Mouse (Mus musculus) limb, embryonic 12.5 days (tissue): Measurements from ENCODE around the gene Gjb3. TPM values are rescaled to one million over a fixed set of nuclear protein-coding genes. Genes with fewer than 3 reads are reported as not detected.

Source experiments
- ATAC-seq: fragments of 200-750 bp; cut with Nextera tagmentation; 2 replicates; pipeline ENCODE4 v1.8.0; 2017; ENCODE audit warnings: low read depth, moderate TSS enrichment; ENCODE audit not compliant: insufficient number of reproducible peaks, insufficient read depth, low FRiP score, low TSS enrichment
- H3K27ac ChIP-seq: fragments of 300-500 bp; sonication (generic); 2 replicates; pipeline ENCODE4 v1.5.1; 2016; ENCODE audit warnings: mild to moderate bottlenecking, moderate library complexity
- H3K27me3 ChIP-seq: fragments of 300-500 bp; sonication (generic); 2 replicates; pipeline ENCODE4 v1.6.1; 2016; ENCODE audit warnings: mild to moderate bottlenecking, moderate library complexity
- H3K36me3 ChIP-seq: fragments of 300-500 bp; sonication (generic); 2 replicates; pipeline ENCODE4 v1.6.1; 2016; ENCODE audit warnings: mild to moderate bottlenecking, moderate library complexity
- H3K4me1 ChIP-seq: fragments of 300-500 bp; sonication (generic); replicated peaks from 2 replicates; pipeline ENCODE4 v1.6.1; 2016
- H3K4me2 ChIP-seq: fragments of 300-500 bp; sonication (generic); 2 replicates; pipeline ENCODE4 v1.6.1; 2016; ENCODE audit warnings: mild to moderate bottlenecking, moderate library complexity
- H3K4me3 ChIP-seq: fragments of 300-500 bp; sonication (generic); replicated peaks from 2 replicates; pipeline ENCODE4 v1.5.1; 2016; ENCODE audit warnings: mild to moderate bottlenecking
- H3K9ac ChIP-seq: fragments of 300-500 bp; sonication (generic); replicated peaks from 2 replicates; pipeline ENCODE4 v1.6.1; 2016; ENCODE audit warnings: mild to moderate bottlenecking, moderate library complexity
- H3K9me3 ChIP-seq: fragments of 300-500 bp; sonication (generic); 2 replicates; pipeline ENCODE4 v1.6.1; 2016; ENCODE audit warnings: mild to moderate bottlenecking, moderate library complexity
- WGBS: fragments of 180-500 bp; shearing (Covaris S2); methylation state at CpG from one replicate; pipeline ENCODE4 v1.1.7; 2016; 5-methylcytosine and 5-hydroxymethylcytosine counted together
- polyA plus RNA-seq: library from polyadenylated mRNA; unstranded; fragments of >200 nt; fragmentation: Nextera tagmentation; extraction: Ambion mirVana; gene quantifications from 2 replicates; pipeline ENCODE4 v1.2.1, GENCODE M21; 2016

Gjb3 gene
- polyA plus RNA-seq, 1 experiment from 2014 or later, result 4.3 TPM

- H3K4me1 ChIP-seq, result peaks cover 10% of the 10 kb centered on the region
- H3K9ac ChIP-seq, result no peak overlapping the region
- H3K4me2 ChIP-seq, result no peak overlapping the region
- H3K27me3 ChIP-seq, result peaks cover 49% of the 10 kb centered on the region
- H3K36me3 ChIP-seq, result no peaks in the 10 kb centered on the region
- H3K27ac ChIP-seq, result no peak overlapping the region
- 33% methylated on average over 5 of the region's 5 CpGs for WGBS
- H3K9me3 ChIP-seq, result no peaks in the 10 kb centered on the region
- 0 out of 2 replicates have a peak, but pooled peaks have one; percentile 15 for ATAC-seq
- no peak overlapping the region for H3K4me3 ChIP-seq
Measured at GRCm38 (mm10) chr4:127334870-127335504, 4.3 kb upstream of the Gjb3 start.

GRCm38 (mm10) chr4:127331171-127331570, 527 bp upstream of the Gjb3 start:
- H3K36me3 ChIP-seq, result no peaks in the 10 kb centered on the region
- no peaks in the 10 kb centered on the region for H3K9me3 ChIP-seq
- H3K27ac ChIP-seq, result no peak overlapping the region
- peaks cover 86% of the 10 kb centered on the region for H3K27me3 ChIP-seq
- H3K4me2 ChIP-seq, result no peak overlapping the region
- H3K4me3 ChIP-seq, result peak overlapping the region; percentile 24; the same call in 1 of the 2 replicates
- 18% methylated on average over 13 of the region's 13 CpGs for WGBS
- no peak overlapping the region for H3K9ac ChIP-seq
- H3K4me1 ChIP-seq, result peaks cover 16% of the 10 kb centered on the region
- no peak for ATAC-seq

GRCm38 (mm10) chr4:127329751-127330150, 893 bp downstream of the Gjb3 start:
- Histone ChIP-seq H3K4me1 (peaks cover 16% of the 10 kb centered on the region), H3K9me3 (no peaks in the 10 kb centered on the region), H3K27me3 (peaks cover 95% of the 10 kb centered on the region), H3K27ac (no peak overlapping the region; the same call in 1 of the 2 replicates), H3K4me2 (peak overlapping the region; percentile 45), H3K9ac (no peak overlapping the region), H3K36me3 (no peaks in the 10 kb centered on the region), H3K4me3 (peak overlapping the region; percentile 24)
- no peak for ATAC-seq
- 3% methylated on average over 13 of the region's 13 CpGs for WGBS

DNA sequence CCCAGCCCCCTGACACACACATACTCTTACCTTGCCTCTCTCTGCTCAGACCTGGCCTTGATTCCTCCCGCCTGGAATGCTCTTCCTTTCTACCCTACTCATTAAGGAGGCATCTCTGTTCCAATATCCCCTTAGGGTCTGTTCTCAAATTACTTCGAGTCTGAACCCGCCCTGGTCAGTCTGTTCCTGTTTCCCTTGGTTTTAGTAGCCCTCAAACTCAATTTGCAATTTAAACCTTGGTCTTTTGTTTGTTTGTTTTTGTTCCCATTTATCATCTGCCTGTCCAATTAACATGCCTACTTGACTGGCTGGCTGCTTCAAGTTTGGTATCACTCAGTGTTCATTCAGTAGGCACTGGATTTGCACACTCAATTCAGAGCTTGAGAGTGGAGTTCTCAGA, 1.6 kb downstream of the Gjb3 start:
- Histone ChIP-seq H3K27ac (no peak overlapping the region), H3K4me1 (peaks cover 16% of the 10 kb centered on the region), H3K27me3 (peaks cover 92% of the 10 kb centered on the region), H3K9ac (no peak overlapping the region), H3K4me3 (no peak overlapping the region), H3K36me3 (no peaks in the 10 kb centered on the region), H3K4me2 (0 out of 2 replicates have a peak overlapping the region, but pooled peaks have one; percentile 45), H3K9me3 (no peaks in the 10 kb centered on the region)
- ATAC-seq, result no peak
- under 1% methylated on average over 3 of the region's 3 CpGs for WGBS

DNA sequence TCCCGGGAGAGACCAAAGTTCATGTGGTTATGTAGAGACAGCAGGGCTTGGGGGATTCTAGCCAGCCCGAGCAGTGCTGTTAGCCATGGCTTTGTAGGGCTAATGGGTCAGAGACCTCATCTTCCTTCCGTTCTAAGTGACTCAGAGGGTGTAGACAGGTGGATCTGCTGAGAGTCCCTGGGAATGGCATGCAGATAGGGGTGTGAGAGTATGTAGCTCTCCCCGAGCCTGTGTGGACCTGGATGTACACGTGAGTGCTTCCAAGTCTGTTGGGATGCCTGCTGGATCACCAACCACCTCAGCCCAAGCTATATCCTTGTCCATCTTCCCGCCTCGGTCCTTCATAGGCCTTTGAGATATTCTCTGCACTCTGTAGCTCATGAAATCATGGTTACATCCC, 2.3 kb downstream of the Gjb3 start:
- Histone ChIP-seq H3K9ac (no peak overlapping the region), H3K27ac (no peak overlapping the region), H3K36me3 (no peaks in the 10 kb centered on the region), H3K4me2 (no peak overlapping the region), H3K9me3 (no peaks in the 10 kb centered on the region), H3K4me3 (no peak overlapping the region), H3K27me3 (peaks cover 85% of the 10 kb centered on the region), H3K4me1 (peaks cover 16% of the 10 kb centered on the region)
- no peak for ATAC-seq
- WGBS, result 70% methylated on average over 7 of the region's 7 CpGs

- Histone ChIP-seq H3K4me1 (peaks cover 16% of the 10 kb centered on the region), H3K36me3 (no peaks in the 10 kb centered on the region), H3K9me3 (no peaks in the 10 kb centered on the region), H3K4me2 (no peak overlapping the region), H3K4me3 (no peak overlapping the region), H3K27ac (no peak overlapping the region), H3K9ac (no peak overlapping the region), H3K27me3 (peaks cover 81% of the 10 kb centered on the region)
- 57% methylated on average over 6 of the region's 6 CpGs for WGBS
- ATAC-seq, result no peak
Measured at GRCm38 (mm10) chr4:127327749-127328148, 2.9 kb downstream of the Gjb3 start.

DNA sequence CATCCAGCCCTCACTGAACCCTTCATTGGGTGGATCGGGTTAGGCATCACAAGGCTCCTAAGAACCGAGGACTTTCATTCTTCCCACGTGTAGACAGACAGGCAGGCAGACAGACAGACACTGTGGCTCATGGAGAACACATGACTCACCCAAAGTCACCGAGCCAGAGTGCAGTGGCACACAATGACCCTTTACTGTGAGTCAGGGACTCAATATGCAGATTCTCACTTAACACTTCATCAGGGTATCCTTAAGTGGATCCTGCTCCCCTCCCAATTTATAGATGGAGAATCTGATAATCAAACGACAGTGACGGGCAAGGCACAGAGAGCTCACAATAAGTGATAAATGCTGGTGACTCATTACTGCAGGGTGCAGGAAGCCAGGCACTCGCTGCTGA, 3.4 kb downstream of the Gjb3 start:
- peaks cover 76% of the 10 kb centered on the region for H3K27me3 ChIP-seq
- H3K9me3 ChIP-seq, result no peaks in the 10 kb centered on the region

DNA sequence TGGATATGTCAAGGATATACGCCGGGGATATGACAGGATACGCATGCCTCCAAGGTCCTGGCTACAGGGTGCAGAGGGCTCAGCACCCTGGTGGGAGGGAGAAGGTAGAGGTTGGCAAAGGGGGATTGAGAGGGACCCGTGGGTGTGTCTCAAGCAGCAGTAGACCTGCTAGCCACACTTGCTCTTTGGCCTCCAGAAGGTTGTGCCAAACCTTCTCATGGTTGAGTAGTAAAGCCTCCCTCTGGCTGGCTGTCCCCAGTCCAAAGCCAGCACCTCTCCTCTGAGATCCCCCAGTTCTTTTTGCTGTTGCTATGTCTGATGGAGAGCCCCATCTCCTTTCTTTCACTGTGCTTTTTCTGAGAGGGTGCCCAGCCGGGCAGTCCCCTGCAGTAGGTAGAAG, 5.4 kb downstream of the Gjb3 start:
- no peaks in the 10 kb centered on the region for H3K36me3 ChIP-seq
- H3K4me3 ChIP-seq, result no peak overlapping the region
- H3K27ac ChIP-seq, result no peak overlapping the region
- no peaks in the 10 kb centered on the region for H3K9me3 ChIP-seq
- 89% methylated on average over 5 of the region's 5 CpGs for WGBS
- H3K4me2 ChIP-seq, result no peak overlapping the region
- H3K27me3 ChIP-seq, result peaks cover 56% of the 10 kb centered on the region
- peaks cover 8% of the 10 kb centered on the region; the same call in 1 of the 2 replicates for H3K4me1 ChIP-seq
- no peak for ATAC-seq
- no peak overlapping the region for H3K9ac ChIP-seq

More for the DNA sequence above, 3.4 kb downstream of the Gjb3 start:
- WGBS, result 57% methylated on average over 7 of the region's 7 CpGs
- Histone ChIP-seq H3K4me2 (no peak overlapping the region), H3K4me1 (peaks cover 16% of the 10 kb centered on the region), H3K36me3 (no peaks in the 10 kb centered on the region), H3K9ac (no peak overlapping the region), H3K4me3 (no peak overlapping the region), H3K27ac (no peak overlapping the region)
- no peak for ATAC-seq

DNA sequence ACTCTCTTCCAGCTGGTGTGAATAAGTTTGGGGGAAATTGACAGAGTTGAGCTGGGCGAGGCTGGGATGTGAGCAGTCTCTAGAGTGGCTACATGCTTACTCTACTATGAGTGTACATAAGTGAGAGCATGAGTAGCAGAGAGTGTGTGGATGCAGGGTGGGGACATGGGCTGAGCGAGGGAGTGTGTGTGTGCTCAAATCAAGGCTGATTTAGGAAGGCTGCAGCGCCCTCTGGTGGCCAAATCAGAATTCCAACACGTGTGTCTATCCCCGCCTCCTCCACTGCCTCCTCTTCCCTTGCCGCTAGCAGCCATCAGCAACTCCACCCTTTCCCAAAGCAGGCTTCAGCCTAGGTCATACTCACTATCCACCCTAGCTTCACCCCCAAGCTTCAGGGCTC, 5.9 kb downstream of the Gjb3 start:
- peak; percentile 57; the same call in 1 of the 2 replicates for ATAC-seq
- Histone ChIP-seq H3K4me3 (no peak overlapping the region), H3K36me3 (no peaks in the 10 kb centered on the region), H3K9ac (no peak overlapping the region), H3K27ac (no peak overlapping the region), H3K9me3 (no peaks in the 10 kb centered on the region), H3K4me1 (0 out of 2 replicates have a peak, but pooled peaks cover 3% of the 10 kb centered on the region), H3K27me3 (peaks cover 55% of the 10 kb centered on the region), H3K4me2 (no peak overlapping the region)
- WGBS, result 9% methylated on average over 6 of the region's 6 CpGs

DNA sequence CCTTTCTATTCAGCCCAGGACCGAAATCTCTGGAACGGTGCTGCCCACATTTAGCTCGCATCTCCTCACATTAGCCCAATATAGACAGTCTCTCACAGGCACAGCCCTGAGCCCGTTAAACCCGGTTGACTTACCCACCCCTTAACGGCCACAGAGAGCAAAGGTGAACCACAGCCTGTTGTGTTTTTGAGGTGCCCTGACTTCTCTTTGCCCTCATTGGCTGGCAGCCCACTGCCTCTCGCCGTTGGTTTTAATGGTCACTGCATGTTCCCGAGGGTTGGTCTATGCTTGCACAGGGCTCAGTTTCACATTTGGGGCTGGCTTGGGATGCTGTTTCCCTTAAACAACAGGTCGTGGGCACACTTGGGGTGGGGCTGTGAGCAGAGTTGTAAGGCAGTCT, 6.3 kb downstream of the Gjb3 start:
- 64% methylated on average over 10 of the region's 10 CpGs for WGBS
- H3K9ac ChIP-seq, result no peak overlapping the region
- no peak overlapping the region for H3K27ac ChIP-seq
- 0 out of 2 replicates have a peak, but pooled peaks cover 2% of the 10 kb centered on the region for H3K4me1 ChIP-seq
- H3K4me3 ChIP-seq, result no peak overlapping the region
- no peaks in the 10 kb centered on the region for H3K36me3 ChIP-seq
- peaks cover 50% of the 10 kb centered on the region for H3K27me3 ChIP-seq
- H3K4me2 ChIP-seq, result no peak overlapping the region
- no peak for ATAC-seq
- no peaks in the 10 kb centered on the region for H3K9me3 ChIP-seq

DNA sequence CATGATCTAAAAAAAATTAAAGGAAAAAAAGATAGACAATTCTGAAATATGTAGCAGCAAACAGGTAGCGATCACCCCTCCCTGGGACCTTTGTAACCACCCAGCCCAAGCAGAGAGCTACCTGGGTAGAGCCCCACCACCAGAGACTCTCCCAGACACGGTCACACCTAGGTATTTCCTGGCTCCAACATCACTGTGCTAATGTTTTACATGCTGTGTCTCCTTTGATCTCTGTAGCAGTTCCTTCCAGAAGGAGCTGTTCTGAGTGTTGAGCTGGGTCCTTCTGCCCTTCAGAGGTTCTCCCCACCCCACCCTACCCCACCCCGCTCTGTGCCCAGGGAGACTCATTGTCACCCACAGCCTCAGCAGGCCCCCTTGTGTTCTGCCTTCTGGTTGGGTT, 7.0 kb downstream of the Gjb3 start:
- H3K36me3 ChIP-seq, result no peaks in the 10 kb centered on the region
- H3K4me1 ChIP-seq, result 0 out of 2 replicates have a peak, but pooled peaks cover 2% of the 10 kb centered on the region
- no peak overlapping the region for H3K4me2 ChIP-seq
- H3K9me3 ChIP-seq, result no peaks in the 10 kb centered on the region
- no peak overlapping the region for H3K27ac ChIP-seq
- H3K4me3 ChIP-seq, result no peak overlapping the region
- peaks cover 44% of the 10 kb centered on the region for H3K27me3 ChIP-seq
- WGBS, result 68% methylated on average over 3 of the region's 3 CpGs
- no peak overlapping the region for H3K9ac ChIP-seq
- ATAC-seq, result no peak

- no peak overlapping the region for H3K4me2 ChIP-seq
- H3K9ac ChIP-seq, result no peak overlapping the region
- peaks cover 21% of the 10 kb centered on the region for H3K27me3 ChIP-seq
- 9% methylated on average over 3 of the region's 3 CpGs for WGBS
- H3K4me3 ChIP-seq, result no peak overlapping the region
- no peak for ATAC-seq
- no peaks in the 10 kb centered on the region for H3K36me3 ChIP-seq
- H3K9me3 ChIP-seq, result no peaks in the 10 kb centered on the region
- no peak overlapping the region for H3K27ac ChIP-seq
- H3K4me1 ChIP-seq, result 0 out of 2 replicates have a peak, but pooled peaks cover under 1% of the 10 kb centered on the region
Measured at GRCm38 (mm10) chr4:127319613-127320012, 11.0 kb downstream of the Gjb3 start.
